Mouse (Mus musculus) cortical plate, adult 2 months (tissue): ENCODE data around the gene Cdh4. TPM values are rescaled to one million over a fixed set of nuclear protein-coding genes. Genes with fewer than 3 reads are reported as not detected.

ENCODE experiments used
- H3K27ac ChIP-seq: fragments of 200-500 bp; 2 replicates; pipeline ENCODE4 v1.5.1; 2012; ENCODE audit warnings: low read length, control low read depth, inconsistent platforms; ENCODE audit not compliant: insufficient read depth
- H3K4me1 ChIP-seq: fragments of 200-500 bp; 2 replicates; pipeline ENCODE4 v1.6.1; 2011; ENCODE audit warnings: low read length; ENCODE audit not compliant: control insufficient read depth, insufficient read depth
- H3K4me3 ChIP-seq: fragments of 200-500 bp; 2 replicates; pipeline ENCODE4 v1.5.1; 2011; ENCODE audit warnings: mild to moderate bottlenecking, low read length, control low read depth; ENCODE audit not compliant: insufficient read depth
- CTCF ChIP-seq: fragments of 200-500 bp; IDR thresholded peaks from 2 replicates; pipeline ENCODE4 v1.5.1; 2011; ENCODE audit warnings: mild to moderate bottlenecking, control low read depth, low read length; ENCODE audit not compliant: insufficient read depth; ENCODE audit errors: extremely low read depth
- POLR2A ChIP-seq: fragments of 200-500 bp; IDR thresholded peaks from 2 replicates; pipeline ENCODE4 v1.6.1; 2011; ENCODE audit warnings: mild to moderate bottlenecking, low read length, control low read depth; ENCODE audit not compliant: insufficient read depth; ENCODE audit errors: extremely low read depth
- polyA plus RNA-seq: library from polyadenylated mRNA; depleted of rRNA; stranded (reverse); fragments of >200 nt; gene quantifications from 2 replicates; pipeline ENCODE4 v1.2.3, GENCODE M21; 2012

Cdh4 gene
- polyA plus RNA-seq, 1 experiment, result 5.2 TPM

GRCm38 (mm10) chr2:179459606-179460005 lies 17.4 kb downstream of the Cdh4 start:
- Histone ChIP-seq H3K4me1 (peaks cover 3% of the 10 kb centered on the region; the same call in 1 of the 2 replicates), H3K4me3 (no peak overlapping the region), H3K27ac (no peak overlapping the region)
- TF ChIP-seq POLR2A (no peak), CTCF (no peak)

GRCm38 (mm10) chr2:179463514-179463913 lies 21.3 kb downstream of the Cdh4 start:
- H3K27ac ChIP-seq, result no peak overlapping the region
- H3K4me3 ChIP-seq, result no peak overlapping the region
- TF ChIP-seq POLR2A (no peak), CTCF (no peak)
- peaks cover 3% of the 10 kb centered on the region; the same call in 1 of the 2 replicates for H3K4me1 ChIP-seq

- Histone ChIP-seq H3K4me1 (peaks cover 3% of the 10 kb centered on the region; the same call in 1 of the 2 replicates), H3K27ac (no peak overlapping the region), H3K4me3 (no peak overlapping the region)
- no peak for TF ChIP-seq POLR2A
Measured at GRCm38 (mm10) chr2:179467839-179468445, 25.7 kb downstream of the Cdh4 start.

GRCm38 (mm10) chr2:179476622-179477021 lies 34.4 kb downstream of the Cdh4 start:
- TF ChIP-seq CTCF, result no peak
- no peak for TF ChIP-seq POLR2A
- Histone ChIP-seq H3K4me3 (no peak overlapping the region), H3K27ac (no peak overlapping the region), H3K4me1 (no peaks in the 10 kb centered on the region; the same call in 1 of the 2 replicates)

- H3K4me1 ChIP-seq, result no peaks in the 10 kb centered on the region
- no peak overlapping the region for H3K27ac ChIP-seq
- no peak for TF ChIP-seq CTCF
- H3K4me3 ChIP-seq, result no peak overlapping the region
Measured at GRCm38 (mm10) chr2:179480800-179481200, 38.6 kb downstream of the Cdh4 start.

GRCm38 (mm10) chr2:179481363-179481762 lies 39.1 kb downstream of the Cdh4 start:
- no peak overlapping the region for H3K4me3 ChIP-seq
- H3K27ac ChIP-seq, result no peak overlapping the region
- TF ChIP-seq CTCF (no peak), POLR2A (no peak)
- H3K4me1 ChIP-seq, result no peaks in the 10 kb centered on the region

- H3K4me3 ChIP-seq, result no peak overlapping the region
- no peak for TF ChIP-seq POLR2A
- no peak for TF ChIP-seq CTCF
- H3K27ac ChIP-seq, result no peak overlapping the region
- peaks cover 3% of the 10 kb centered on the region; the same call in 1 of the 2 replicates for H3K4me1 ChIP-seq
Measured at GRCm38 (mm10) chr2:179488526-179489139, 46.4 kb downstream of the Cdh4 start.

GRCm38 (mm10) chr2:179491891-179492290 lies 49.7 kb downstream of the Cdh4 start:
- TF ChIP-seq CTCF (no peak), POLR2A (no peak)
- Histone ChIP-seq H3K27ac (no peak overlapping the region), H3K4me1 (peaks cover 3% of the 10 kb centered on the region; the same call in 1 of the 2 replicates), H3K4me3 (no peak overlapping the region)

- Histone ChIP-seq H3K4me3 (no peak overlapping the region), H3K27ac (no peak overlapping the region), H3K4me1 (peaks cover 3% of the 10 kb centered on the region; the same call in 1 of the 2 replicates)
- TF ChIP-seq POLR2A (no peak), CTCF (no peak)
Measured at GRCm38 (mm10) chr2:179494276-179494675, 52.0 kb downstream of the Cdh4 start.

GRCm38 (mm10) chr2:179510439-179510838 lies 68.2 kb downstream of the Cdh4 start:
- Histone ChIP-seq H3K27ac (no peak overlapping the region), H3K4me3 (no peak overlapping the region), H3K4me1 (no peaks in the 10 kb centered on the region)
- TF ChIP-seq CTCF, result no peak
- TF ChIP-seq POLR2A, result no peak
